Mouse (Mus musculus): ENCODE measurements around the gene Zfp871. TPM values are rescaled to one million over a fixed set of nuclear protein-coding genes. Genes with fewer than 3 reads are reported as not detected.

Gene Zfp871
- polyA plus RNA-seq (2015; fragmentation: Nextera tagmentation; extraction: Ambion mirVana), result 44.6 and 54.4 TPM in 2 replicates

- Histone ChIP-seq H3K27ac (peak within 1 kb of the TSS; percentile 94), H3K9me3 (no peaks in the 10 kb centered on the region), H3K27me3 (no peaks in the 10 kb centered on the region), H3K4me2 (replicated peaks) (peak within 1 kb of the TSS; percentile 73), H3K9ac (replicated peaks) (peak within 1 kb of the TSS; percentile 97), H3K4me1 (replicated peaks) (peaks cover 28% of the 10 kb centered on the region), H3K36me3 (peaks cover 20% of the 10 kb centered on the region), H3K4me3 (replicated peaks) (peak within 1 kb of the TSS; percentile 92)
- WGBS, result 1% methylated on average over 22 of the region's 22 CpGs
- ATAC-seq, result peak; percentile 98
Observed at GRCm38 (mm10) chr17:32788094-32788559, at the start of gene Zfp871. Gene Zfp871, minus strand, starts transcription at chr17:32788287.

GRCm38 (mm10) chr17:32830418-32830782 lies 42.3 kb upstream of the Zfp871 start:
- H3K27me3 ChIP-seq, result no peaks in the 10 kb centered on the region
- no peak overlapping the region for H3K27ac ChIP-seq
- peak overlapping the region; percentile 76 for H3K4me3 ChIP-seq (replicated peaks)
- H3K9me3 ChIP-seq, result no peaks in the 10 kb centered on the region
- H3K36me3 ChIP-seq, result peaks cover 11% of the 10 kb centered on the region
- H3K4me2 ChIP-seq (replicated peaks), result peak overlapping the region; percentile 85
- ATAC-seq, result peak; percentile 46
- peak overlapping the region; percentile 97 for H3K9ac ChIP-seq (replicated peaks)
- H3K4me1 ChIP-seq (replicated peaks), result peaks cover 18% of the 10 kb centered on the region
- WGBS, result 38% methylated on average over 3 of the region's 3 CpGs

- Histone ChIP-seq H3K9me3 (no peaks in the 10 kb centered on the region), H3K27ac (peak within 1 kb of the TSS; percentile 85), H3K27me3 (no peaks in the 10 kb centered on the region), H3K4me1 (replicated peaks) (peaks cover 18% of the 10 kb centered on the region), H3K4me2 (replicated peaks) (peak within 1 kb of the TSS; percentile 85), H3K9ac (replicated peaks) (peak within 1 kb of the TSS; percentile 97), H3K4me3 (replicated peaks) (peak within 1 kb of the TSS; percentile 76), H3K36me3 (peaks cover 16% of the 10 kb centered on the region)
- WGBS, result 2% methylated on average over 35 of the region's 35 CpGs
- ATAC-seq, result peak; percentile 100
Observed at GRCm38 (mm10) chr17:32829540-32830417, 41.7 kb upstream of the Zfp871 start, which contains the start of gene Zfp799. Gene Zfp799, minus strand, starts transcription at chr17:32830261.

- H3K9ac ChIP-seq (replicated peaks), result no peak overlapping the region
- no peaks in the 10 kb centered on the region for H3K9me3 ChIP-seq
- H3K27me3 ChIP-seq, result no peaks in the 10 kb centered on the region
- ATAC-seq, result no peak
- no peak overlapping the region for H3K27ac ChIP-seq
- no peak overlapping the region for H3K4me3 ChIP-seq (replicated peaks)
- H3K4me1 ChIP-seq (replicated peaks), result peaks cover 6% of the 10 kb centered on the region
- H3K4me2 ChIP-seq (replicated peaks), result no peak overlapping the region
- H3K36me3 ChIP-seq, result peaks cover 52% of the 10 kb centered on the region
- 100% methylated on average over 1 of the region's 1 CpGs for WGBS
Observed at GRCm38 (mm10) chr17:32816074-32816784, 28.1 kb upstream of the Zfp871 start.

GRCm38 (mm10) chr17:32814136-32814535 lies 26.0 kb upstream of the Zfp871 start:
- Histone ChIP-seq H3K4me2 (replicated peaks) (no peak overlapping the region), H3K9me3 (no peaks in the 10 kb centered on the region), H3K9ac (replicated peaks) (no peak overlapping the region), H3K36me3 (peaks cover 34% of the 10 kb centered on the region), H3K27ac (no peak overlapping the region), H3K4me3 (replicated peaks) (no peak overlapping the region), H3K27me3 (no peaks in the 10 kb centered on the region), H3K4me1 (replicated peaks) (peaks cover 12% of the 10 kb centered on the region)
- 84% methylated on average over 7 of the region's 7 CpGs for WGBS
- ATAC-seq, result no peak

- Histone ChIP-seq H3K4me3 (replicated peaks) (peak overlapping the region; percentile 76; the same call in 1 of the 2 replicates), H3K4me2 (replicated peaks) (peak overlapping the region; percentile 69), H3K9ac (replicated peaks) (no peak overlapping the region), H3K36me3 (peaks cover 10% of the 10 kb centered on the region), H3K27ac (peak overlapping the region; percentile 96), H3K9me3 (no peaks in the 10 kb centered on the region), H3K4me1 (replicated peaks) (peaks cover 31% of the 10 kb centered on the region), H3K27me3 (no peaks in the 10 kb centered on the region)
- WGBS, result 20% methylated on average over 1 of the region's 1 CpGs
- ATAC-seq, result no peak
Observed at GRCm38 (mm10) chr17:32810648-32811047, 22.6 kb upstream of the Zfp871 start.

- H3K4me3 ChIP-seq (replicated peaks), result peak within 1 kb of the TSS; percentile 76
- peak within 1 kb of the TSS; percentile 87 for H3K9ac ChIP-seq (replicated peaks)
- ATAC-seq, result peak; percentile 95
- peaks cover 6% of the 10 kb centered on the region for H3K36me3 ChIP-seq
- H3K4me1 ChIP-seq (replicated peaks), result peaks cover 33% of the 10 kb centered on the region
- H3K27ac ChIP-seq, result peak within 1 kb of the TSS; percentile 96
- 0% methylated on average over 17 of the region's 17 CpGs for WGBS
- no peaks in the 10 kb centered on the region for H3K27me3 ChIP-seq
- peak within 1 kb of the TSS; percentile 69 for H3K4me2 ChIP-seq (replicated peaks)
- no peaks in the 10 kb centered on the region for H3K9me3 ChIP-seq
Observed at GRCm38 (mm10) chr17:32809544-32810374, 21.7 kb upstream of the Zfp871 start, which contains the start of gene Zfp811. Gene Zfp811, minus strand, starts transcription at chr17:32809931.

- H3K4me1 ChIP-seq (replicated peaks), result peaks cover 37% of the 10 kb centered on the region
- H3K27me3 ChIP-seq, result no peaks in the 10 kb centered on the region
- H3K9ac ChIP-seq (replicated peaks), result peak overlapping the region; percentile 87
- H3K4me2 ChIP-seq (replicated peaks), result peak overlapping the region; percentile 69
- WGBS, result 8% methylated on average over 8 of the region's 8 CpGs
- H3K9me3 ChIP-seq, result no peaks in the 10 kb centered on the region
- H3K36me3 ChIP-seq, result no peaks in the 10 kb centered on the region
- peak overlapping the region; percentile 76 for H3K4me3 ChIP-seq (replicated peaks)
- peak overlapping the region; percentile 96 for H3K27ac ChIP-seq
- ATAC-seq, result no peak
Observed at GRCm38 (mm10) chr17:32808921-32809320, 20.8 kb upstream of the Zfp871 start.

- H3K4me3 ChIP-seq (replicated peaks), result no peak overlapping the region
Observed at GRCm38 (mm10) chr17:32789244-32789643, 1.2 kb upstream of the Zfp871 start.

GRCm38 (mm10) chr17:32788576-32788975 lies 489 bp upstream of the Zfp871 start:
- H3K27me3 ChIP-seq, result no peaks in the 10 kb centered on the region
- 8% methylated on average over 9 of the region's 9 CpGs for WGBS
- H3K27ac ChIP-seq, result no peak overlapping the region
- H3K9ac ChIP-seq (replicated peaks), result peak overlapping the region; percentile 47
- peak overlapping the region; percentile 73 for H3K4me2 ChIP-seq (replicated peaks)
- H3K9me3 ChIP-seq, result no peaks in the 10 kb centered on the region
- ATAC-seq, result no peak
- H3K4me1 ChIP-seq (replicated peaks), result peaks cover 28% of the 10 kb centered on the region
- peak overlapping the region; percentile 92 for H3K4me3 ChIP-seq (replicated peaks)
- peaks cover 16% of the 10 kb centered on the region for H3K36me3 ChIP-seq

More at GRCm38 (mm10) chr17:32789244-32789643, 1.2 kb upstream of the Zfp871 start:
- Histone ChIP-seq H3K27ac (no peak overlapping the region), H3K9me3 (no peaks in the 10 kb centered on the region), H3K4me1 (replicated peaks) (peaks cover 28% of the 10 kb centered on the region), H3K36me3 (peaks cover 14% of the 10 kb centered on the region), H3K27me3 (no peaks in the 10 kb centered on the region), H3K4me2 (replicated peaks) (no peak overlapping the region), H3K9ac (replicated peaks) (no peak overlapping the region)
- 72% methylated on average over 8 of the region's 8 CpGs for WGBS
- no peak for ATAC-seq

GRCm38 (mm10) chr17:32787436-32788093 lies 522 bp downstream of the Zfp871 start:
- peaks cover 22% of the 10 kb centered on the region for H3K36me3 ChIP-seq
- H3K9me3 ChIP-seq, result no peaks in the 10 kb centered on the region
- peak overlapping the region; percentile 94 for H3K27ac ChIP-seq
- H3K4me2 ChIP-seq (replicated peaks), result peak overlapping the region; percentile 73
- ATAC-seq, result peak; percentile 95
- H3K4me3 ChIP-seq (replicated peaks), result peak overlapping the region; percentile 92
- peaks cover 28% of the 10 kb centered on the region for H3K4me1 ChIP-seq (replicated peaks)
- 1% methylated on average over 31 of the region's 31 CpGs for WGBS
- peak overlapping the region; percentile 97 for H3K9ac ChIP-seq (replicated peaks)
- no peaks in the 10 kb centered on the region for H3K27me3 ChIP-seq
